Mouse (Mus musculus): Measurements from ENCODE around the gene Bhlhe40.

Gene Bhlhe40

DNA sequence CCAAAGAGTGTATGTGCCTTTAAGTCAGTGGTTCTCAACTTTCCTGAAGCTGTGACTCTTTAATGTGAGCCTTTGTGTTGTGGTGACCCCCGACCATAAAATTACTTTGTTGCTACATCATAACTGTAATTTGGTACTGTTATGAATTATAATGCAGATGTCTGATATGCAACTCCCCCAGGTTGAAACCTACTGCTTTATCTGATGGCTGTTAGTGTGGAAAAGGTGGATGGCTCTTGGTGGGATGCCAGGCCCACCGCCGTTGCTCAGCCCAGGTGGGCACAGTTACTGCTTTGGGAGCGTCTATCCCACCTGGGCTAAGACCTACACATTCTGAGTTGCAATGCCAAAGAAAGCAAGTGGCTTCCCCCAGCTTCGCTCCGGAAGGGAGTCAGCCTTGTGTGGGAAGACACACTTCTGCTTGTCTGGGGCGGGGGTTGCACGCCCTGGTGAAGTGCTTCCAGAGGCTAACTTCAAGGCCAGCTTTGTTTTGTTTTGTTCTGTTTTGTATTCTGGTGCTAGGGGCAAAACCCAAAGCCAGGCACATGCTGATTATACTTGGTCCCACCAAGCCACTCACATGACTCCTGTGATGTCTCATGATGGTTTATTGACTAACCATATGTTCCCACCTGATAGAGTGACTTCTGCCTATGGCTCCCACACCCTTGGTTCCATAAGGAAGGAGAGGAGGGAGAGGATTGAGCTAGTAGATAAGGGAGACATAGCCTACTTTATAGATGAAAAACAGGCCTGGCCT is 34.7 kb downstream of the Bhlhe40 start:
- no peak for DNase-seq (ENCODE audit: extremely low spot score)

DNA sequence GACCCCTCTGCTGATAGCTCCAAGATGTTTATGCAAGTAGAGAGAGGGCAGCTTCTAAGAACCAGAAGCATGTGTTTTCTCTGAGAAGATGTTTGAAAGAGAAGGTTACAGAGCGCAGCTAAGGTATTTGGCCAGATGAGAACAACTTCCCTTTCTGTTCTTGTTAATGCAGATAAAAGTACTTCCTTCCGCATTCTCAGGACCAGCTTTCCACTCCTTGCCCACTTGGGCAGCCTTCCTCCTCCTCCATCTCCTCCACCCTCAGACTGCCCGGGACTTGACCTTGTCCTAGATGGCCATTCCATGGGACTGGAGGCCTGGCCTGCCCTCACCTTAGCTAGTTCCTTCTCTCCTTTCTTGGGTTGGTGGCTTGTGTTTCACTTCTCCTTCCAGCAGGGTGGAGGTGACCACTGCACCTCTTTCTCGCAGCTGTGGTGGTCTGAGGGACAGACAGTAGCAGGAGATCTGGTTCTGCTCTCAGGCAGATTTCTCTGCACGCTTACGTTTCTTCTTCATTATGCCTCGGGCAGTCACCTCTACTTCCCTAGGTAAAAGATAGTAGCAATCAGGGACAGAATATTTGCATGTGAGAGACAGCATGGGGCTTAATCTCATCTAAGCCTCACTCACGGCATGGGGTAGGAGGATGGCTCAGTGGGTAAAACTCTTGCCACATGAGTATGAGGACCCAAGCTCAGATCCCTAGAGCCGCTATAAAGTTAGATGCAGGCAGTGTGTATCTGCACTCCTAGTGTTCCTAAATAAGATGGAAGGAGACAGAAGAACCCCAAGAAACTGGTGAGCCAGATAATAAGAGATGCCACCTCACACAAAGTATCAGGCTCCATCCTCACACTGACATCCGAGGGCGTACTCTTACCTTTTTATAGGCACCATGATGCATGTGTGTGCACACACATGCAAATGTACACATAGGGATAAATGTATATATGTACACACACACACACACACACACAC is 35.7 kb downstream of the Bhlhe40 start:
- no peak for DNase-seq (ENCODE audit: extremely low spot score)

DNA sequence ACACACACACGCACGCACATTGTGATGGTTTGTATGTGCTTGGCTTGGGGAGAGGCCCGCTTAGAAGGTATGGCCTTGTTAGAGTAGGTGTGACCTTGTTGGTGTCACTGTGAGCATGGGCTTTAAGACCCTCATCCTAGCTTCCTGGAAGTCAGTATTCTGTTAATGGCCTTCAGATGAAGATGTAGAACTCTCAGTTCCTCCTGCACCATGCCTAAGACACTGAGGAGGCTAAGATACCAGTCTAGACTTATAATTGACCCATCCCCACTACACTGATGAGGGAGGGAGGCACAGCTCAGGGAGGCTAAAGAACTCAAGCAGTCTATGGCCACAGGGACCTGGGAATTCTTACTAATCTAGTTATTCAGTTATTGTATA is 36.4 kb downstream of the Bhlhe40 start:
- DNase-seq (ENCODE audit: extremely low spot score), result no peak

DNA sequence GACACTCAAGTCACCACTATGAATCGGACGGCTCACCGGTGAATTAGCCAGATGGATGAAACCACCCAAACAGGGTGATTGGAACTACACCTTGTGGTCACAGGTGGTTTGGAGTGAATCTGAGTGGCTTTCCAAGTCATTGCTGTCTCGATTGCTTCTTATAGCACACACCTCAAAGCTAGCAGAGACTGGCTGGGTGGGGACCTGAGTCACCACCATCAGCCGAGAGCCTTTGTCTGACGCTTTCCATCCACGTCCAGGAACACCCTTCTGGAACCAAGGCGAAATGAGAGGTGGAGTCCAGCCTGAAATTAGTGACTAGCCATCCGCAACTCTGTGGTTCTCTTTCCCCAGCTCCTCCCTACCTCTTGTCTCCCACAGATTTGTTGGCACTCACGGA is 36.9 kb downstream of the Bhlhe40 start:
- DNase-seq (ENCODE audit: extremely low spot score), result no peak

DNA sequence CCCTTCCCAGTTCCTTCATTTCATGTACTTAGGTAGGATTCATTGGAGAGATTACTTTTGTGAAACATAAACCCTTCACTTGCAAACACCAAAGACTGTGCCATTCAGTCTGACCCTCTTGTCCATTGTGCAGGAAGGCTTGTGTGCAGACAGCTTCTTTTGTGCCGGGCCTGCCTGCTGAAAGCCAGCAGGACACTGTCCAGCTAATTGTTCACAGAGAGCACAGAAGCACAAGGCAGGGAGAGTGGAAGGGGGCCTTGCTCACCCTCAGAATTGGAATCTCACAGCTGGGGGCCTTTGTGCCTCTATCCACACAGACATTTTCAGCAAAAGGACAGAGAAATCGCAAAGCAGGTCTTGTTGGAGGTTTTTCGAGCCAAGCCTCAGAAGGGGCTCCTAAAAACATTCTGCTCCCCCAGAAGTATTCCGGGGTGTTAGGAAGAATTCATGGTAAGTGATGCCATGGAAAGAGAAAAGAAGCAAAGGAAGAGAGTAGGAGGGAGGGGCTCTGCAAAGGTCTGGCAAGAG is 38.0 kb downstream of the Bhlhe40 start:
- peak; percentile 36 for DNase-seq (ENCODE audit: extremely low spot score)

DNA sequence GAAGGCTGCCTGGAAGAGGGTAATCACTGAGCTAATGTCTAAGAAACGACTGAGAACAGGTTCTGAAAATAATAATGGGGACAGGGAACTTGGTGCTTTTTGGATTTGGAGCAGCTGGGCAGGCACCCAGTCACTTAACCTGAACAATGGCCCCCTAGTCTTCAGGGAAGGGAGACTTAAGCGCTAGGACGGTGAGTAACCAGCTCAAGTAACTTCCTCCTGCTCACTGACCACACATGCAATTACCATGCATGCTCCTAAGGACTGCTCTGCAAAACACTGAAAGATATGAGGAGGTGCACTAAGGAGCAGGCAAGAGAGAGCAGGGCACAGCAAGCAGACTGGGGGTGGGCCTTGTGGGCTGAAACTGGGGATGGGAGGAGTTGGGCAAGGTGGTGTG is 39.2 kb downstream of the Bhlhe40 start:
- DNase-seq (ENCODE audit: extremely low spot score), result no peak

DNA sequence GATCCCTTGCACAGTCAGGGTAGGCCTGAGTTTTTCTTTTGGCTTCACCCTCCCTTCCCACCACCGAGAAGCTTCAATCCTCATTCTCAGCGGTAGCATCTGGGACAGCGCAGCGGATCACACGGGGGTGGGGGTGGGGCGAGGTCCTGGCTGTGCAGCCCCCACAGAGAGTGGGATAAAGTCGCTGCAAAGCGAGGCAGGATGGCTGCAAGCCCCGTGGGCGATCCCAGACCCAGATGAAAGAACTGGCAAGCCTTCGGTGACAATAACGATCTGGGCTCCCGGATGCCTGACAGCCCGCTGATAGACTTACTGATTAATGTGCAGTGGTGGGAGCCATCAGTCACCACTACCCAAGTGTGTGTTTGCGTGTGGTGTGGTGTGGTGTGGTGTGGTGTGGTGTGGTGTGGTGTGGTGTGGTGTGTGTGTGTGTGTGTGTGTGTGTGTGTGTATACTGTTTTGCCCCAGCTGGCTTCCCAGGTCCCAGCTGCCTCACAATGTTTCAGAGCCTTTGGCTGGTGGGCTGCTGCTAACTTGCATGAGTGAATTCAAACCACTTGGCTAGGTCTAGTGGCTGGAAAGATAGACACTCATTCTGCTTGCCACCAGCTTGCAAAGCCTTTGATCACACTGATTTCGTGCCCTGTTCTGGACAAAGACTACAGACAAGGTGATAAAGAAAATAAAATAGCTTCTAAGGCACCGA is 40.4 kb downstream of the Bhlhe40 start:
- DNase-seq (ENCODE audit: extremely low spot score), result no peak

DNA sequence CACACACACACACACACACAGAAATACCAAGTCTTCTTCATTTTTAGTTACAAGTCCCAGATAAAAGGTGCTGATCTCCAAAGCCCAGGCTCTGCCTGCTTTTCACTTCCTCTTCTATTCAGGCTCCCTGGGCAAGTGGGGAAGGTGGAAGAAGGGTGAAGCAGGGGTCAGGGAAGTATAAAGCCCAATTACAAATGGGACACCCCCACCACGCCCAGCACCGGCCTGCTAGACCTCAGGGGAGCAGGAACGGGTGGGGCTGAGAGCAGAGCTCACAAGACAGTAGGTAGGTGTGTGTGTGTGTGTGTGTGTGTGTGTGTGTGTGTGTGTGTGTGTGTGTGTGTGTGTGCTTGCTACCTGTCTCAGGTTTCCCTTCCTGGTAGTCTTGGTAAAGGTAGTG is 42.2 kb downstream of the Bhlhe40 start:
- DNase-seq (ENCODE audit: extremely low spot score), result no peak

DNA sequence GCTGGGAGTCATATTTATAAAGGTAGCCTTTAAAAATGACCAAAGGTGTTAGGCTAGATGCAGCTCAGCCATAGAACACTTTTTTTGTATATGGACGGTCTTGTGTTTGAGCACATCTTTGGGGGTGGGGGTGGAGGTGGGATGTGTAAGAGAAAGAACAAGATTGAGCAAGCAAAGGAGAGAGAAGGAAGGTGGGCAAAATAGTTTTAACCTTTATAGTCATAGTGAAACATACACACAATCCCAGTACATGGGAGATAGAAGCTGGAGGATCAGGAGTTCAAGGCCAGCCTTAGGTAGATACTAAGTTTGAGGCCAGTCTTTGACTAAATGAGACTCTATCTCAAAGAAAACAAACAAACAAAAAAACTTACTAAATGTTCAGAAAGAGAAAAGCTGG is 42.7 kb downstream of the Bhlhe40 start:
- no peak for DNase-seq (ENCODE audit: extremely low spot score)

DNA sequence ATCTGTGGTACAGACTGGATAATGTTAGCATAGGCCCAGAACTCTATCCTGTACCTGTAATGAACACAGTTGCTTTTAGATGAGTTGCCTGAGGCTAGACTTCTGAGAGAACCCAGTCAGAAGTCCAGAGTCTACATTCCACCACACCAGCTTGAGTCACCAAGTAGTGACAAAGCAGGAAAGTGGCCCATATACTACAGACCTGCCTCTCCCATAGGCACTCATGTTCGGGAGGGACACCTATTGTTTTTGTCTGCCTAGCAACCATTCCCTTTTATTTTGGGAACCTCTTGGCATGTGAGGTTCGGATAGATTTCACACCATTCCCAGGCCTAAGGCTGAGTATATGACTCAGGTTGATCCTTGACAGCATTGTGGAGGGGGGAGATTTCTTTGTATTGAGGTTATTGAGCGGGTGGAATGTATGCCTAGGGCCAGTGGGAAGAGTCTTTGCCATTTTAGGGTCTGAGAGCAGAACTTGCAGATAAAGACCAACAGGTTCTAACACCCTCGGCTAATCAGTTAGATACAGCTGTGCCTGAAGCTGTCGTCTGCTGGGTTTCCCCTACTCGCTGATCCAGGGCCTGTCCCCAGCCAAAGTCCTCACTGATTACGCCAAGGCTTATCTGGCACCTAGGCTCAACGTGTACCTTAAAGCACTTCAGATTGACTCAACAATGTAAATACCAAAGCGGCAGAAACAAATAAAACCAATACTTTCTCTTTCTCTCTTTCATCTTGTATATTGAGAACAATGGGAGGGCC is 44.1 kb downstream of the Bhlhe40 start:
- DNase-seq (ENCODE audit: extremely low spot score), result no peak

DNA sequence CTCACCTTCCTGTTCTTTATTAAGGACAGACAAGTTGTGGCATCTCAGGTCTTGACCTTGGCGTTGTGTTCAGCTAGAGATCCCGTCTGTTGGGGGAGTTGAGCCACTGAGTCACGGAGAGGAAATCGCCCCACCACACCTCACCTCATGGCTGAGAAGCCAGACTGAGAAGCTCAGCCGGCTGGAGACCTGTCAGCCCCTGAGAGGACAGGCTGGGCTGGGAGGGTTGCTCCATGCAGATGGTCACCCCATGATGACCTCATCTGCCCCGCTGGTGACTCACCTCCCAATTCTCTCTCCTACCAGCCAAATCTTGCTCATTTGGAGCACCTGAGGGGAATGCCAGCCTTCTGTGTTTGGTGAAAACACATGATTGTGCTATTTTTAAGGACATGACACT is 45.5 kb downstream of the Bhlhe40 start:
- DNase-seq (ENCODE audit: extremely low spot score), result no peak

DNA sequence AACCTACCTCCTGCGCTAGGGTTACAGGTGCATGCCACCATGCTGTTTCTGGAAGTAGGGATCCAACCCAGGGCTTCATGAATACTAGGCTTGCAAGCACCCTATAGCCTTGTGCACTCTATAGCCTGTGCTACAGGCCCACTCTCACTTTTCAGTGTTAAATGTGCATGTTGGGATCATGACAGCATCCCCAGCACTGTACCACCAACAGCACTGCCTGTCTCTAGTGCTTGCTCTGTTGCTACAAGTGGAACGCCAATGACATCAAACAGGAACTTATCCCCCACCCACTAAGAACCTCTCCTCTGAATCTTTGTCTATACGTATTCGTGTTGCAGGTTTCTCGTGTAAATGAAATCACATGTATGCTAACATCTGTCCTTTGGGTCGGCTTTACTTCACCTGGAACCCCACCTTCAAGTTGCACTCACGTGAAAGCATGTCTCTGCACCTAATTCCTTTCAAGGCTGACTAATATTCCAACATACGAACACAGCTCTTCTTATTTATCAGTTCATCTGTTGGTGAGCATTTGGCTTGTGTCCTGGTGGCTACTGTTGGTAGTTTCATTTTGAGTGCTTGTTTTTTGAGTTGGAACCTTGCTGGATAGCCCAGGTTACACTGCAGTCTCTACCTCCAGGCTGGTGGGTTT is 46.7 kb downstream of the Bhlhe40 start:
- no peak for DNase-seq (ENCODE audit: extremely low spot score)

DNA sequence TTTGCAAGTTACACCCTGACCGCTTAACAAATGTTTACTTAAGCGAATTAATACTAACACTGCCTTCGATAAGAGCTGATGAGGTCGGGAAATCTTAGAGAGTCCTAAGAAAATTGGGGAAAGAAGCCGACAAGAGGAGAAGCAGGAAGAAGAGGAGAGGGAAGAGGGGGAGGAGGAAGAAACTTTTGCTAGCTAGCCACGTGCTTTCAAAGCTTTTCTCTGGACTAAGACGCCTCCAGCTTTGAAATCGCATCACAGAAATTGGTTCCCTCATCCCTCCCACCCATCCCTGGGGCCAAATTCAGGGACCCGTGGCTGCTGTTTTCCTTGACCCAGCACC is 48.7 kb downstream of the Bhlhe40 start:
- DNase-seq (ENCODE audit: extremely low spot score), result peak; percentile 36

DNA sequence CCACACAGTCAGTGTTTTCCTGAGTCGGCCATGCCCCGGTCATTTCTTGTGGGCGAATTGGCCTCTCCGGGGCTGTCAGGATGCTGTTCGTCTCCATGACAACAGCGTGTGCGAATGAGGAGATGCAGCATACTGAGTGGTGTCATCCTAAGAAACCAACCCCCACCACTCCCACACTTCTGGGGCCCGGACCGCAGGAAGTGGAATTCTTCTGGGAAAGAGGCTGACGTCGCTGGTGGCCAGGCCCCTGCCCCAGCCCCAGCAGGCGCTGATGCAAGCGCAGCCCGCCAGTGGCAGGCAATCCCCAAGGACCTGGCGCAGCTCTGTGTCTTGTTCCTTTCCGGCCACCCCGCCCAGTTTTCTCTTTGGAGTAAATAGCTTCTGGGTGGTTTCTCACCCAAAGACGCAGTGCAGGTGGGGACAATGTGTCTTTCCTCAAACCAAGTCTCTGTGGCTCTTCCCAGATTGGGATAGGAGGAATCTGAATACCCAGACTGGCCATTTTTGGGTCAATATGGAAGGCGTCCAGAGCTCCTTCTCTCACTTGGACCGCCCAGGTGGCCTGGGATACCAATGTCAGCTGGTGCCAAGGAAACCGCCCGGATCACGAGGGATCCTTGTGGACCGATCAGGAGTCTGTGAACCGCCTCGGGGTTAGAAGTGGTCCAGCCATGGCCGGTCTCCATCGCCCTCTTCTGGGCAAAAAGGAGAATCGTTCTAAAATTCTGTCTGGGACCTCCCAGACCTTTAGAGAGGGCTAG is 49.2 kb downstream of the Bhlhe40 start:
- peak; percentile 73 for DNase-seq (ENCODE audit: extremely low spot score)

DNA sequence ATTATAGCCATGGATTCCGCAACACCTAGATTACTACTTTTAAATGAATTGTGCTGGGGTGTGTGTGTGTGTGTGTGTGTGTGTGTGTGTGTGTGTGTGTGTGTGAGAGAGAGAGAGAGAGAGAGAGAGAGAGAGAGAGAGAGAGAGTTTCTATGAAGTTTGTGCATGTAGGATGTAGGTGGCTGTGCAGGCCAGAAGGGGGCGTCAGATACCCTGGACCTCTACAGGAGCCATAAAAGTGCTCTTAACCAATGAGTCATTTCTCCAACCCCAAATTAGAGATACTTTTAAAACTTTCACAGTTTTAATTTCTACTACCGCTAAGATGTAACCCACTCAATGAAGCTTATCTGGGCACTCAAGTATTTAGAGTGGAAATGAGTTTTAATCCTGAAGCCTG is 50.2 kb downstream of the Bhlhe40 start:
- no peak for DNase-seq (ENCODE audit: extremely low spot score)

DNA sequence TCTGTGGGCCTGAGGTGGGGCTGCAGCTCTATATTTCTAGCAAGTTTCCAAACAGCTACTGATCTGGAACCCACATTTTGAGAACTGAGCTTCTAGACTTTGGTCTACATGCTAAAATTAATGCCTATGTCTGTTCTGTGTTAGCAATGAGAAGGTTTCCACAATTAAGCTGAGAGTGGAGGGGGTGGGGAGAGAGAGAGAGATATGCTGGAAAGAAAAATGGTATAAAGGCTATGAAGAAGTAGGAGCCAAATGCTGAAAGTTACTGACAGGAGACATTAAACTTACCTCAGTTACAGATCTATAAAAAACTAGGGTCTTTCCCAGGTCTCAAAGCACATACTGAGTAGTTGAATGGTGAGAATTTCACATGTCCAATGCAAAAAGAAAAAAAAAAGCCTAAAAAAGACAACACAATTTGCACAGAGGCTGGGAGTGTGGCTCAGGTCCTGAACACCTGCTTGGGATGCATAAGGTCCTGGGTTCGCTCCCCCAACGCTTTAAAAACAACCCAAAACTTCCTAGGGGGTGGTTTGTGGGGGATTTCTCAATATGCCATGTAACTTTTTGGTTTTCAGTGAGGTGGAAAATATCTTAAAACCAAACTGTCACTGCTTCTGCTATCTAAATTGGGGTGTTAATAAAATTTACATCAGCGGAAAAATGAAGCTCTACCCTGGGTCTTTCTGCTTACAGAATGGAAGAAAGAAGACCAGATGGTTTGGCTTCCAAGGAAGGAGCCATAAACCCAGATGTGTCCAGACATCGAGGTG is 50.9 kb downstream of the Bhlhe40 start:
- DNase-seq (ENCODE audit: extremely low spot score), result no peak

DNA sequence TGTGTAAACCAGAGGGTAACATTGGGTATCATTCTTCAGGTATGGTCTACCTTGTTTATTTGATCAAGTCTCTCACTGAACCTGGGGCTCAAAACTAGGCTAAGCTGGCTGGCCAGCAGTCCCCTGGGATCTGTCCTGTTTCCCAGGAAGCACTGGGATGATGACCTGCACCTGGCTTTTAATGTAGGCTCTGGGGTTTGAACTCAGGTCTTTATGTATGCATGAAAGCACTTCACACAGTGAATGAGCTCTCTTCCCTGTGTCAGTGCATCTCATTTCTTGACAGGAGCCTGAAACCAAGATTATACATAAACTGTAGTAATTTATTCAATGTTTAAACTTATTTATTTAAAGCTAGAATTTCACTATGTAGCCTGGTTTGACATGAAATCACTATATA is 51.7 kb downstream of the Bhlhe40 start:
- DNase-seq (ENCODE audit: extremely low spot score), result no peak

DNA sequence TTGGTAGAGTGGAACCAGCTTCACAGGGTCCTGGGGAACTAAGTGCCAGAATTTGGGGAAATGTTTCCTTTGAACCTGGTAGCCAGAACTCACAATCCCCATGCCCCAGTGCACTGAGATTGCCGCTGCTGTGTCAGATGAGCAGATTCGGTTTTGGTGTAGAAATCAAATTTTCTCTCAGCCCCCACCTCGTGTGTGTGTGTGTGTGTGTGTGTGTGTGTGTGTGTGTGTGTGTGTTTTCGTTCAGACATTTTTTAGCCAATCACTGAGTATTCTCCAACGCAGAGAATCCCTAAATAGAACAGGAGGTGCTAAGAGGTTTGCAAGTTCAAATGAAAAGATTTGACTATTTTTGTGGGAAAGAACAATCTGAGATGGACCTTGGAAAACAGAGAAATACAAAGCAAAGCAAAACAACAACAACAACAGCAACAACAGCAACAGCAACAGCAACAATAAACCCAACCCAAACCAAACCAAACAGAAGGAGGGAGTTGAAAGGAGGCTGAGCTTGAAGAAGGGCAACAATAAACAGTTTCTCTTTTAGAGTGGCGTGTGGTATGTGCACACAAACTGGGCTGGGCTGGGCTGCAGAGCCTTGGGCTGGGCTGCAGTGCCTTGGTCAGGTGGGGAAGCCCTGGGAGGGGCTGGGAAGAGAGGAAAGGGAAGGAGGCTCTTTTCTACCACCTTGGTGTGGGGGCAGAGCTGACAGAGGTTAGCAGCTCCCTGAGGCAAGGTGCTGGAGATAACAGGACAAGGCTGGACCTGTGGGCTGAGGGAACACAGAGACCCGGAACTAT is 52.9 kb downstream of the Bhlhe40 start:
- DNase-seq (ENCODE audit: extremely low spot score), result no peak

Data from embryo, embryonic 9.5 days (tissue).